Mouse (Mus musculus) liver, embryonic 13.5 days (tissue): ENCODE results near the gene Utrn. TPM values are rescaled to one million over a fixed set of nuclear protein-coding genes. Genes with fewer than 3 reads are reported as not detected.

Source experiments
- ATAC-seq: fragments of 200-750 bp; cut with Nextera tagmentation; 2 replicates; pipeline ENCODE4 v1.8.0; 2017; ENCODE audit warnings: low read depth, mild to moderate bottlenecking, moderate number of reproducible peaks, moderate library complexity
- DNase-seq: peaks from one replicate; pipeline ENCODE4 v3.0.0; 2022
- H3K27ac ChIP-seq: fragments of 300-500 bp; sonication (generic); 2 replicates; pipeline ENCODE4 v1.5.1; 2015; ENCODE audit warnings: moderate library complexity, mild to moderate bottlenecking, inconsistent platforms
- H3K27me3 ChIP-seq: fragments of 300-500 bp; sonication (generic); 2 replicates; pipeline ENCODE4 v1.6.1; 2015; ENCODE audit warnings: mild to moderate bottlenecking, inconsistent platforms
- H3K36me3 ChIP-seq: fragments of 300-500 bp; sonication (generic); 2 replicates; pipeline ENCODE4 v1.6.1; 2015; ENCODE audit warnings: mild to moderate bottlenecking, inconsistent platforms
- H3K4me1 ChIP-seq: fragments of 300-500 bp; sonication (generic); replicated peaks from 2 replicates; pipeline ENCODE4 v1.6.1; 2015; ENCODE audit warnings: inconsistent platforms
- H3K4me2 ChIP-seq: fragments of 300-500 bp; sonication (generic); 2 replicates; pipeline ENCODE4 v1.6.1; 2015; ENCODE audit warnings: inconsistent platforms, mild to moderate bottlenecking, moderate library complexity
- H3K4me3 ChIP-seq: fragments of 300-500 bp; sonication (generic); replicated peaks from 2 replicates; pipeline ENCODE4 v1.5.1; 2015; ENCODE audit warnings: mild to moderate bottlenecking, inconsistent platforms
- H3K9ac ChIP-seq: fragments of 300-500 bp; sonication (generic); 2 replicates; pipeline ENCODE4 v1.6.1; 2015; ENCODE audit warnings: mild to moderate bottlenecking, inconsistent platforms
- H3K9me3 ChIP-seq: fragments of 300-500 bp; sonication (generic); replicated peaks from 2 replicates; pipeline ENCODE4 v1.6.1; 2016; ENCODE audit warnings: inconsistent platforms
- WGBS: fragments of 180-500 bp; shearing (Covaris S2); methylation state at CpG from one replicate; pipeline ENCODE4 v1.1.7; 2015; ENCODE audit not compliant: insufficient replicate concordance; 5-methylcytosine and 5-hydroxymethylcytosine counted together
- polyA plus RNA-seq: library from polyadenylated mRNA; unstranded; fragments of >200 nt; fragmentation: Nextera tagmentation; extraction: Ambion mirVana; gene quantifications from 2 replicates; pipeline ENCODE4 v1.2.1, GENCODE M21; 2015

The Utrn gene
- polyA plus RNA-seq, 1 experiment from 2014 or later = 9.2 TPM

DNA sequence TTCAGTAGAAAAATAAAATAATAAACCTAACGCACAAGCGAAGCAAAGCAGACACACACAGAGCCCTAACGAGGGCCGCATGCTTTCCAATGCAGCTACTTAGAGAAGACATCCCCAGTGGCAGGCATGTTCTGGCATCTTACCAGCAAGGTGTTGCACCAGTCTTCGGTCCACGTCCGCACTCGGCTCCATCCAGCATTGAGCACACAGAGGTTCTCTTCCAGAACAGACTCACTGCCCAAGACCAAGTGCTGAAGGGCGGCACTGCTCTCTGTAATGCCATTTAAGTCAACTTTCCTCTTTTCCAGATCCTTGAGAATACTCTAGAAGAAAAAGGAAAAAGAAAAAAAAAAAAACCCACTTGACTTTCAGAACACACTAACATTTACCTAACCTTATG is 197.6 kb downstream of the Utrn start:
- no peak for DNase-seq
- no peaks in the 10 kb centered on the region for H3K9me3 ChIP-seq
- H3K9ac ChIP-seq = no peak overlapping the region
- H3K4me1 ChIP-seq = no peaks in the 10 kb centered on the region
- no peak overlapping the region for H3K27ac ChIP-seq
- ATAC-seq = no peak
- peaks cover 5% of the 10 kb centered on the region; the same call in 1 of the 2 replicates for H3K36me3 ChIP-seq
- no peak overlapping the region for H3K4me2 ChIP-seq
- no peak overlapping the region for H3K4me3 ChIP-seq
- H3K27me3 ChIP-seq = no peaks in the 10 kb centered on the region
- 83% methylated on average over 9 of the region's 9 CpGs for WGBS

DNA sequence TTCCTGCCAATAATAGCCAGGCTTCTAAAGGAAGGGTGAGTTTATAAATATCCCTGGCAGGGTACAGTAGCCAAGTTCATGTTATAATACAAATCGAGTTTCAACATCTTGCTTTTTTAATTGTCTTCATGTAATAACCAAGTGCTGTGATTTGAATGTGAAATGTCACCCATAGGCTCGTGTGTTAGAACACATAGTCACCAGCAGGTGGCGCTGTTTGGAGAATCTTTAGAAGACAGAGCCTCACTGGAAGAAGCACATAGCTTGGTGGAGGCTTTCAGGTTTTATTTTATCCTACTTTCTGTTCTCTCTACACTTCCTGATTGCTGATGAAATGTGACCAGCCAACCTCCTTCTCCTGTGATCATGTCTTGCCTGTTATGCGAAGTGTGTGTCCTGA is 207.1 kb downstream of the Utrn start:
- H3K4me2 ChIP-seq = no peak overlapping the region
- H3K4me3 ChIP-seq = no peak overlapping the region
- H3K36me3 ChIP-seq = peaks cover 16% of the 10 kb centered on the region
- peaks cover 5% of the 10 kb centered on the region; the same call in 1 of the 2 replicates for H3K9me3 ChIP-seq
- no peak for DNase-seq
- ATAC-seq = no peak
- no peak overlapping the region for H3K27ac ChIP-seq
- WGBS = 73% methylated on average over 4 of the region's 4 CpGs
- H3K9ac ChIP-seq = no peak overlapping the region
- peaks cover 4% of the 10 kb centered on the region for H3K4me1 ChIP-seq
- no peaks in the 10 kb centered on the region for H3K27me3 ChIP-seq

DNA sequence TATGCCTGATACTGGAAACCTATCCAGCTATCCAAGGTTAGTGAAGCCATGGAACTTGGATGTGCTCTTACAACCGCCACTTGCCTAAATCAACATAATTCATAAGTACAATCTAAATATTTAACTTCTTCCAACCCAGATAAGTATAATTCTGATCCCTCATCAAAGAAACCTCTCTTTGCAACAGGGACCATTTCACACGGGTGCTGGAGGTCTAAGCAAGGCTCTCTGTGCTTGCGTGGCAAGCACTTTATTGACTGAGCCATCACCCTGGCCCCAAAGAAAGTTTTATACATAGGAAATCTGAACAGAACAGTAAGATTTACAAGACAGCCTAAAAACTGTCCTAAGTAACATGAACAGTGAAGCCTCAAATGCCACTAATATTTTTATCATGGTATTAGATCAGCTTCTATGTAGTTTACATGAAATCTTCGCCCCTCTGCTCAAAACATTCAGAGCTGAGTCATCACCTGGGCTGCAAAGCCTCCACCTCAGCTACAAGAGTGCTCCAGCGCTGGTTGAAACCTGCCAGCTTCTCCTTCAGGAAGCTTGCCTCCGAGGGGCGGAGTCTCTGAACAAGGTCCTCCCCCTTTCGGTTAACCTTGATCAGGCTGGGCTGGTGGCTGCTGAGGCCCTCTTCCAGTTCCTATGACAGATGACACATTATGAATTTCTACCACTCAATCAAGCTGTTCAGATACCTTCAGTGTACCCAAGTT is 211.0 kb downstream of the Utrn start:
- H3K36me3 ChIP-seq = peaks cover 11% of the 10 kb centered on the region

DNA sequence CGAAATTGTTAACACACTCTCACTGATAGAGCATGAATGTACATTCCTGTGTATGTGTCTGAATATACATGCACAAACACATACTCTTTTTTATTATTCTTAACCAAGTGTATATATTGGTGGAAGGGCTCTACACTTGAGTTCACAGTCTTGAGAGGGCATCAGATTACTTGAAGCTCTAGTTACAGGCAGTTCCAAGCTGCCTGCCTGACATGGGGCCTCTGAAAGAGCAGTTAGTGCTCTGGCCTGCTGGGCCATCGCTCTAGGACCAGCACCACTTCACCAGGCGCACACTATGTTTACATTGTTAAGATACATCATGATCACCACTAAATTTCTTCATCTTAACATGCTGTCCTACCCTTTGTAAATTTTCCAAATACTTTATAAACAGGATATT is 216.2 kb downstream of the Utrn start:
- ATAC-seq (no peak), DNase-seq (no peak)
- Histone ChIP-seq H3K36me3 (no peaks in the 10 kb centered on the region), H3K27ac (no peak overlapping the region), H3K9ac (no peak overlapping the region), H3K4me1 (peaks cover 6% of the 10 kb centered on the region), H3K27me3 (no peaks in the 10 kb centered on the region), H3K4me2 (no peak overlapping the region), H3K4me3 (no peak overlapping the region), H3K9me3 (no peaks in the 10 kb centered on the region)
- 77% methylated on average over 3 of the region's 3 CpGs for WGBS

More for the DNA sequence above, 211.0 kb downstream of the Utrn start:
- H3K9ac ChIP-seq = no peak overlapping the region
- ATAC-seq (peak; percentile 39; the same call in 1 of the 2 replicates), DNase-seq (peak; percentile 13)
- H3K27ac ChIP-seq = no peak overlapping the region
- no peaks in the 10 kb centered on the region for H3K27me3 ChIP-seq
- peaks cover 6% of the 10 kb centered on the region for H3K4me1 ChIP-seq
- H3K9me3 ChIP-seq = peaks cover 5% of the 10 kb centered on the region; the same call in 1 of the 2 replicates
- 76% methylated on average over 8 of the region's 8 CpGs for WGBS
- H3K4me2 ChIP-seq = no peak overlapping the region
- H3K4me3 ChIP-seq = no peak overlapping the region

DNA sequence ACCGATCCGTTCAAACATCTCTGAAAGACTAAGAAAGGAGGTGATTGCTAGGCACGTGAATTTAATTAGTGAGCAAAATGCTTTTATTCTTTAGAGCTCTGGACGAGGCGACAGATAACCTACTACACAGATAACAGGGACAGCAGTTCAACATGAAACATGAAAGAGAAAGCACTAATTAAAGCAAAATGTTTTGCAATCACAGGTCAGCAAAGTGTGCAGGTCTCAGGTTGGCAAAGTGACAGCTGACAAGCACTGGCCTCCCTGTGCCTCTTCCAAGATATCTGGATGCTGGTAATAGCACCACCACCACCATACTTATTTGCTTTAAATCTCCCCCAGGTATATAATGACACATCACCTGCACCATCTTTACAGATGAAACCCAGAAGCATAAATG is 223.0 kb downstream of the Utrn start:
- Histone ChIP-seq H3K4me3 (no peak overlapping the region), H3K4me2 (no peak overlapping the region), H3K27ac (no peak overlapping the region), H3K36me3 (no peaks in the 10 kb centered on the region), H3K27me3 (no peaks in the 10 kb centered on the region), H3K9ac (no peak overlapping the region), H3K9me3 (no peaks in the 10 kb centered on the region), H3K4me1 (no peaks in the 10 kb centered on the region; the same call in 1 of the 2 replicates)
- DNase-seq (no peak), ATAC-seq (no peak)
- 62% methylated on average over 5 of the region's 5 CpGs for whole genome bisulfite sequencing

DNA sequence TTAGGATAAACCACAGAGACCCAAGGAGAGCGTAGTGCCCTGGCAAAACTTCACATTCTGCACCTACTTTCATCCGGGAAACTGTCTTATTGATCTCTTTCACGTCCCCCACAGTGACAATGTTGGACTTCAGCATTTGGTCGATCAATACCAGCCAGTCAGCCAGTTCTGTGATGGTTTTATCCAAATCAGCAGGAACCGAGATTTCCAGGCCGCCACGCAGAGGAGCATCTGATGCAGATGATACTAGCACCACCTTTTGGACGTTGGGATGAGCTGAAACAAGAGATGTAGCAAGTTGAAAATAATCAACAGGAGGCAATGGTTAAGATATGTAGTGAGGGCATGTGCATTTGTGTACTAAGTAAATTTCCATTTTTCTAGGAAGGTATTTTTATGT is 225.8 kb downstream of the Utrn start:
- WGBS = 60% methylated on average over 8 of the region's 8 CpGs
- no peaks in the 10 kb centered on the region for H3K9me3 ChIP-seq
- H3K4me3 ChIP-seq = no peak overlapping the region
- DNase-seq (no peak), ATAC-seq (peak; percentile 51; the same call in 1 of the 2 replicates)
- H3K27ac ChIP-seq = no peak overlapping the region
- H3K36me3 ChIP-seq = no peaks in the 10 kb centered on the region
- no peaks in the 10 kb centered on the region; the same call in 1 of the 2 replicates for H3K4me1 ChIP-seq
- no peak overlapping the region for H3K4me2 ChIP-seq
- H3K9ac ChIP-seq = no peak overlapping the region
- H3K27me3 ChIP-seq = no peaks in the 10 kb centered on the region

DNA sequence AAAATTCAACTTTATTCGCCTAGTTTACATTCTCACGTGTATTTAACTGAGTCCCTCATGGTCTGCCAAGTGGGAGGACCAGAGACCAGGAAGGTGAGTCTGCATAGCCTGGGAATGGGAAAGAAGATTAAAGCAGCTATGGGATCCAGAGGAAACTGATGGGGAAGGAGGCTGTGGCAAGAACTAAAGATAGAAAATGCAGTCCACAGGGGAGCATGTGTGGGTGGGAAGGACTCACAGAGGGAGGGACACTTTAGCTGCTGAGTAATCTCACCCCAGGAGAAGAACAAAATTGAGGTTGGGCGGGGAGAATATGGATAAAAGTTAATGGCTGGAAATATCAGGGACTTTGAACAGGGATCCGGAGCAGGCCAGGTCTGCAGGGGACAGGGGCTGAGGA is 229.5 kb downstream of the Utrn start:
- no peak overlapping the region for H3K9ac ChIP-seq
- no peaks in the 10 kb centered on the region for H3K36me3 ChIP-seq
- no peaks in the 10 kb centered on the region for H3K9me3 ChIP-seq
- WGBS = 63% methylated on average over 4 of the region's 4 CpGs
- ATAC-seq = no peak
- H3K27ac ChIP-seq = no peak overlapping the region
- H3K4me1 ChIP-seq = no peaks in the 10 kb centered on the region; the same call in 1 of the 2 replicates
- no peak overlapping the region for H3K4me3 ChIP-seq
- no peak overlapping the region for H3K4me2 ChIP-seq
- no peak for DNase-seq
- no peaks in the 10 kb centered on the region for H3K27me3 ChIP-seq

DNA sequence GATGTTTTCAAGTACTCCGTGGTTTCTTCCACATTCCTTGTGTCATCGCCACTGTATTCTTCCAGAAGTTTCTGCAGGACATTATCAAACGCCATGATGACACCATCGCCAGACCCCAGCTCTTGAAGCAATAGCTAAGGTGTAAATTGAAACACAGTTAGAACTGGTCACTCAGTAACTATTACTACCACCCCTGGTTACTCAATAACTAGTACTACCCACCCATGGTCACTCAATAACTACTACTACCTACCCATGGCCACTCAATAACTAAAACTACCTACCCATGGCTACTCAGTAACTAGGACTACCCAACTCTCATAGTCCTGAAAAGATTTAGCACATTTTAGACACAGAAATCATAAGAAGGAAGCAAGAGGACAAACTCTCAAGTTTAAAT is 235.2 kb downstream of the Utrn start:
- no peaks in the 10 kb centered on the region for H3K27me3 ChIP-seq
- WGBS = 76% methylated on average over 4 of the region's 4 CpGs
- no peaks in the 10 kb centered on the region for H3K36me3 ChIP-seq
- no peaks in the 10 kb centered on the region for H3K4me1 ChIP-seq
- H3K4me3 ChIP-seq = no peak overlapping the region
- DNase-seq (no peak), ATAC-seq (no peak)
- no peaks in the 10 kb centered on the region for H3K9me3 ChIP-seq
- H3K4me2 ChIP-seq = no peak overlapping the region
- H3K27ac ChIP-seq = no peak overlapping the region
- H3K9ac ChIP-seq = no peak overlapping the region

DNA sequence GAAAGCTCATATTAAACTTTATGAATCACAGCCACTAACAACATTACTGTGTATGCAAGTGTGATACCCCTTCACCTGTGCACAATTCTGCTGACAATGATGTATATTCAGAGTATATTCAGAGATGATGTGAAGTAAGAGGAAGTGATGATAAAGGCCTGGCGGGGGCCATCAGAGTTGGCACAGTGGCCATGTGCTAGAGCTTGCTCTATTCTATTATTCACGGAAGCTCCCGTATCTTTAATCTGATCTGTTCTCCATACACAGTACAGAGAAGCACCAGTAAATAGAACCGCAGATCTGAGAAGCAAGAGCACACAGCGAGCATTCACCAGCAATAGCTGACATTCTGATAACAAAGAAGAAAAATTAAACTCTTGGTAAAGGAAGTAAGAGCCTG is 238.2 kb downstream of the Utrn start:
- no peaks in the 10 kb centered on the region for H3K4me1 ChIP-seq

DNA sequence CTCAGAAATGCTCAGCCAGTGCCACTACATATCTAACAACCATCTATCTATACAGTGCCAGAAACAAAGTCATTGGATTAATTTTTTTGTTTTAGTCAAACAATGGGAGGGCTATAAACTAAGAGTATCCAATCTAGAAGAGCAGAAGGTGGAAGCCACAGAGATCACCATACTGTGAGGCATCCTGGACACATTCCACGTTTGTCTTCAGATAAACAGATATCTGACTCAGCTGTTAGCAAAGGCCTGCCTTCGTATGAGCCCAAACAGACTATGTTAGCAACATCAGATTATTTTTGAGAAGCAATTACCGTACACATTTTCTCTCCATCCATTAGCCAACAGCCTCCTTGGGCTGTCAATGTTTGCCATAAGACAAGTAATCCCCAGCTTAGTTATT is 250.8 kb downstream of the Utrn start:
- Histone ChIP-seq H3K4me3 (no peak overlapping the region), H3K27me3 (no peaks in the 10 kb centered on the region), H3K4me1 (no peaks in the 10 kb centered on the region; the same call in 1 of the 2 replicates), H3K9ac (no peak overlapping the region), H3K36me3 (no peaks in the 10 kb centered on the region), H3K4me2 (no peak overlapping the region), H3K9me3 (no peaks in the 10 kb centered on the region), H3K27ac (no peak overlapping the region)
- DNase-seq (no peak), ATAC-seq (no peak)
- 47% methylated on average over 3 of the region's 3 CpGs for WGBS

More for the DNA sequence above, 238.2 kb downstream of the Utrn start:
- Histone ChIP-seq H3K9ac (no peak overlapping the region), H3K36me3 (no peaks in the 10 kb centered on the region), H3K4me3 (no peak overlapping the region), H3K27me3 (no peaks in the 10 kb centered on the region), H3K4me2 (no peak overlapping the region), H3K9me3 (no peaks in the 10 kb centered on the region), H3K27ac (no peak overlapping the region)
- WGBS = 59% methylated on average over 5 of the region's 5 CpGs
- DNase-seq (no peak), ATAC-seq (no peak)

DNA sequence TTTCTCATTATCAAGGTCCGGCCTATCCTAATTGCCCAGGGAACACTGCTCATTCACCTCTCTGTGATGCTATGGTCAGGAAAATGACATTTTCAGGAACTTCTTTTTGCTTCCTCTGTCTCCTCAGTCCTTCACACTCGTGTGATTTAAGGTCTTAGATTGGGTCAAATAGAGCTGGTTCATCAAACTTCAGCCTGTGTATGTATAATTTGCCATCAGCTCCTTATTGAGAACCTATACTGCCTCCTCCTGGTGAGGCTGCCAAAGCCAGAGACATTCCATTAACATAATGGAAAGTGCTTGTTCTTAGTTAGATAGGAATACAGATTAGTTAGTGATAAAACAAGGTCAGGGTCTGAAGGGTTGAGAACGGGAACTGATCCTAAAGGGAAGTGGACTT is 253.4 kb downstream of the Utrn start:
- H3K9me3 ChIP-seq = no peaks in the 10 kb centered on the region
- no peak for ATAC-seq
- H3K4me1 ChIP-seq = no peaks in the 10 kb centered on the region; the same call in 1 of the 2 replicates
- no peak overlapping the region for H3K9ac ChIP-seq
- H3K36me3 ChIP-seq = no peaks in the 10 kb centered on the region
- DNase-seq = no peak
- no peak overlapping the region for H3K4me2 ChIP-seq
- H3K27ac ChIP-seq = no peak overlapping the region
- no peak overlapping the region for H3K4me3 ChIP-seq
- WGBS = 50% methylated on average over 3 of the region's 3 CpGs
- no peaks in the 10 kb centered on the region for H3K27me3 ChIP-seq
